In the genomic region with DNA sequence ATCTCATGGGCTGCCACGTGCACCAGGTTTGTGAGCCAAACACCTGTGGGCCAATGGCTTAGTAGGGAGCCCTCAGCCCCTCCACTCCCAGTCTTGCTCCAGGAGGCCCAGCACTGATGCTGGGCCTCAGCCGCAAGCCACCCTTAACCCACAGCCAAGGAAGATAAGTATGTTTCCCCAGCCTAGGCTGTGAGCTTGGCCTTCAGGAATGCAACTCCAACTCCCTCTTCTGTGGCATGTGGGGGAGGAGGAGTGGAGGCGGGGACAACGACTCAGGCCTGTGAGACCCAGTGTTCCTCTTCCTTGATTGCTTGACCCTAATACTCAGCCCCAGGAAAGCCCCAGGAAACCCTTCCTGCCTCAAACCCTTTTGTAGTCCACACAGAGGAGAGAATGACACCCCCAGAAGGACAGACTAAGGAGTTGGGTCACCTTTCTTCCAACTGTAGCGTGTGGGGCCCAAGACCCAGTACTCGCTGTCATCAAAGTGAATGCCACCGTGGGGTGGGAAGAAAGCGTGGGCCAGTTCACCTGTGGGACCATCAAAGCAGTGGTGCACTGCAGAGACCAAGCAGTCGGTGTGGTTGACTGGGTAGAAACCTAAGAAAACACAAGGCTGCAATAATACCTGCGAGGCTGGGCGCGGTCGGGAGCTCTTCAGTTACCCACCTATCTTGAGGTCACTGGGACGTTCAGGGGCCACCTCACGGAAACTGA, we compare ENCODE assay signal across 11 mouse cellular contexts. TPM values are rescaled to one million over a fixed set of nuclear protein-coding genes. Genes with fewer than 3 reads are reported as not detected.
DNase-seq lines count a peak whose midpoint lies in the region; ATAC-seq lines count a peak whose summit lies in the region.
"Had no signal": no experiment of that assay in that cellular context is flagged by ENCODE, and none has a peak within 500 bp of the region (broad histone marks: within the 10 kb centered on the region; RNA-seq: fewer than 3 reads in every experiment).

No protein-coding gene starts in this region.

- H3K4me1 ChIP-seq in ES-E14 (ENCODE audit: control insufficient read depth in 2 of 2, insufficient read depth in 2 of 2, low read length in 2 of 2, poor library complexity in 1 of 2), result peaks cover 3 to 25% of the 10 kb centered on the region in 2 experiments; a peak in 3 of 4 replicates
- peaks cover 36% of the 10 kb centered on the region for H3K4me1 ChIP-seq in heart, embryonic 16.5 days (ENCODE audit: control insufficient read depth, insufficient read depth, low read length)
- peaks cover 41% of the 10 kb centered on the region for H3K4me1 ChIP-seq in lung, embryonic 16.5 days (replicated peaks; ENCODE audit: control insufficient read depth, insufficient read depth, low read length)
- peaks cover 22% of the 10 kb centered on the region; the same call in 1 of the 2 replicates for H3K4me1 ChIP-seq in midbrain, embryonic 16.5 days (ENCODE audit: control insufficient read depth, insufficient read depth, low read length)

- ATAC-seq in heart, embryonic 16.5 days (replicated peaks; ENCODE audit: extremely low read depth, insufficient read depth, low FRiP score), result peak; percentile 53
- peak; percentile 66 for ATAC-seq in lung, embryonic 16.5 days (ENCODE audit: low read depth)
- ATAC-seq in midbrain, embryonic 16.5 days, result no peak
- ATAC-seq in erythroblast, adult 5-6 weeks (replicated peaks; ENCODE audit: low FRiP score, poor library complexity, severe bottlenecking), result no peak

- WGBS in heart, embryonic 16.5 days, result 42% methylated on average over 15 of the region's 15 CpGs
- 49% methylated on average over 15 of the region's 15 CpGs for WGBS in lung, embryonic 16.5 days
- 74% methylated on average over 15 of the region's 15 CpGs for WGBS in midbrain, embryonic 16.5 days

- peaks cover 23% of the 10 kb centered on the region for H3K27me3 ChIP-seq in heart, embryonic 16.5 days (ENCODE audit: control insufficient read depth, insufficient read depth, low read length)
- peaks cover 11% of the 10 kb centered on the region for H3K27me3 ChIP-seq in lung, embryonic 16.5 days (ENCODE audit: control insufficient read depth, insufficient read depth, low read depth, low read length)
- H3K27me3 ChIP-seq in midbrain, embryonic 16.5 days (ENCODE audit: control insufficient read depth, insufficient read depth, low read depth, low read length), result peaks cover 53% of the 10 kb centered on the region

- no peaks in the 10 kb centered on the region for H3K9me3 ChIP-seq in ES-E14 (ENCODE audit: control insufficient read depth, insufficient read depth, low read depth, low read length)
- H3K9me3 ChIP-seq in heart, embryonic 16.5 days (replicated peaks; ENCODE audit: control insufficient read depth, low read length), result no peaks in the 10 kb centered on the region
- no peaks in the 10 kb centered on the region for H3K9me3 ChIP-seq in lung, embryonic 16.5 days (ENCODE audit: control insufficient read depth, low read length)
- no peaks in the 10 kb centered on the region for H3K9me3 ChIP-seq in midbrain, embryonic 16.5 days (replicated peaks; ENCODE audit: control insufficient read depth, low read length, poor library complexity, severe bottlenecking)

- peaks cover 48% of the 10 kb centered on the region for H3K36me3 ChIP-seq in ES-E14 (ENCODE audit: control insufficient read depth, insufficient read depth, low read length, poor library complexity, severe bottlenecking)
- peaks cover 33% of the 10 kb centered on the region for H3K36me3 ChIP-seq in heart, embryonic 16.5 days (ENCODE audit: control insufficient read depth, insufficient read depth)
- H3K36me3 ChIP-seq in lung, embryonic 16.5 days (ENCODE audit: control insufficient read depth, insufficient read depth, low read length), result peaks cover 39% of the 10 kb centered on the region
- H3K36me3 ChIP-seq in midbrain, embryonic 16.5 days (ENCODE audit: control insufficient read depth, insufficient read depth, low read length), result peaks cover 42% of the 10 kb centered on the region

- peak; percentile 32 for DNase-seq in adrenal gland, postnatal 14 days
- no peak for DNase-seq in adrenal gland, postnatal 10 days
- DNase-seq in ES-E14 (ENCODE audit: low read depth, low spot score), result no peak
- no peak for DNase-seq in adrenal gland, adult 8-10 months
- DNase-seq: gastrocnemius, postnatal 10 days had no signal

- H3K9ac ChIP-seq in ES-E14 (ENCODE audit: insufficient read depth, low read depth, low read length, poor library complexity, severe bottlenecking), result 0 out of 2 replicates have a peak overlapping the region, but pooled peaks have one; percentile 1
- H3K9ac ChIP-seq in heart, embryonic 16.5 days (ENCODE audit: low read length), result peak overlapping the region; percentile 81; the same call in 1 of the 2 replicates
- H3K9ac ChIP-seq in lung, embryonic 16.5 days (ENCODE audit: low read length), result peak overlapping the region; percentile 21
- no peak overlapping the region for H3K9ac ChIP-seq in midbrain, embryonic 16.5 days (ENCODE audit: low read depth, low read length)
- H3K9ac ChIP-seq: liver, embryonic 14.5 days had no signal

- 0 out of 2 replicates have a peak overlapping the region, but pooled peaks have one; percentile 15 for H3K27ac ChIP-seq in ES-E14 (ENCODE audit: insufficient read depth, low read depth, low read length, poor library complexity, severe bottlenecking)
- peak overlapping the region; percentile 79 for H3K27ac ChIP-seq in heart, embryonic 16.5 days (ENCODE audit: low read length)
- peak overlapping the region; percentile 73 for H3K27ac ChIP-seq in lung, embryonic 16.5 days (ENCODE audit: low read length)
- no peak overlapping the region for H3K27ac ChIP-seq in midbrain, embryonic 16.5 days (ENCODE audit: low read length)
- H3K27ac ChIP-seq: liver, embryonic 14.5 days had no signal

- in situ Hi-C loops in ES-E14 (cut with MboI; ENCODE audit: low sequenced_read_pairs in 2 of 2, unreplicated experiment in 2 of 2), result no loop called here

- H3K4me2 ChIP-seq in heart, embryonic 16.5 days (ENCODE audit: low read depth, low read length), result peak overlapping the region; percentile 88
- H3K4me2 ChIP-seq in lung, embryonic 16.5 days (ENCODE audit: low read depth, low read length), result peak overlapping the region; percentile 76
- H3K4me2 ChIP-seq in midbrain, embryonic 16.5 days (ENCODE audit: low read length), result no peak overlapping the region

- peak overlapping the region; percentile 69 to 72; a peak in 2 of 4 replicates for H3K4me3 ChIP-seq in ES-E14 (ENCODE audit: insufficient read depth in 1 of 2, low read depth in 1 of 2, low read length in 2 of 2, poor library complexity in 1 of 2, severe bottlenecking in 1 of 2)
- H3K4me3 ChIP-seq in heart, embryonic 16.5 days (ENCODE audit: low read length), result peak overlapping the region; percentile 61
- 0 out of 2 replicates have a peak overlapping the region, but pooled peaks have one; percentile 3 for H3K4me3 ChIP-seq in lung, embryonic 16.5 days (ENCODE audit: low read length)
- H3K4me3 ChIP-seq in midbrain, embryonic 16.5 days (ENCODE audit: low read depth, low read length), result no peak overlapping the region

RNA-seq across cellular contexts. Expression of a gene that starts 1.5 kb away (rescaled TPM):
- total RNA-seq in adrenal gland, postnatal 14 days (2021), result 10.0 and 11.5 TPM in 2 replicates
- 10 to 100 TPM; 16.6 to 18.9 TPM for total RNA-seq in adrenal gland, postnatal 10 days (2021)
- total RNA-seq in ES-E14 (2012; rRNA removed), result 12.1 and 19.0 TPM in 2 replicates
- polyA plus RNA-seq in heart, embryonic 16.5 days (2015; fragmentation: Nextera tagmentation; extraction: Ambion mirVana), result 56.6 and 63.4 TPM in 2 replicates
- 43.3 and 47.2 TPM in 2 replicates for polyA plus RNA-seq in lung, embryonic 16.5 days (2015; fragmentation: Nextera tagmentation; extraction: Ambion mirVana)
- 1 to 10 TPM; 4.8 to 8.4 (median 6.7) TPM for total RNA-seq in adrenal gland, adult 8-10 months (2022)
- 3.1 and 4.6 TPM in 2 replicates for polyA plus RNA-seq in midbrain, embryonic 16.5 days (2015; fragmentation: Nextera tagmentation; extraction: Ambion mirVana)
- 1.9 TPM in 1 of 2 replicates, not detected in the other for total RNA-seq in erythroblast, adult 5-6 weeks (2015; ENCODE audit: low replicate concordance)
- total RNA-seq in erythroblast, adult 5-6 weeks (2017; ENCODE audit: low replicate concordance), result not detected in 2 replicates

RNA-seq across cellular contexts. Expression of a gene that starts 6.5 kb away (rescaled TPM):
- not detected in 2 replicates for total RNA-seq in adrenal gland, postnatal 14 days (2021)
- total RNA-seq in adrenal gland, postnatal 10 days (2021), result not detected
- not detected in 2 replicates for total RNA-seq in ES-E14 (2012; rRNA removed)
- polyA plus RNA-seq in heart, embryonic 16.5 days (2015; fragmentation: Nextera tagmentation; extraction: Ambion mirVana), result not detected in 2 replicates
- not detected in 2 replicates for polyA plus RNA-seq in lung, embryonic 16.5 days (2015; fragmentation: Nextera tagmentation; extraction: Ambion mirVana)
- total RNA-seq in adrenal gland, adult 8-10 months (2022), result not detected
- not detected in 2 replicates for polyA plus RNA-seq in midbrain, embryonic 16.5 days (2015; fragmentation: Nextera tagmentation; extraction: Ambion mirVana)
- total RNA-seq in erythroblast, adult 5-6 weeks (2015; ENCODE audit: low replicate concordance), result not detected in 2 replicates
- not detected in 2 replicates for total RNA-seq in erythroblast, adult 5-6 weeks (2017; ENCODE audit: low replicate concordance)
- total RNA-seq: gastrocnemius, postnatal 10 days had no signal
- polyA plus RNA-seq: brain, embryonic 14.5 days; liver, embryonic 14.5 days had no signal

RNA-seq across cellular contexts. Expression of a gene that starts 17.3 kb away (rescaled TPM):
- total RNA-seq in adrenal gland, postnatal 14 days (2021), result 38.5 and 41.6 TPM in 2 replicates
- total RNA-seq in adrenal gland, postnatal 10 days (2021), result 10 to 100 TPM; 36.3 to 40.4 TPM
- total RNA-seq in ES-E14 (2012; rRNA removed), result 55.3 and 100 TPM in 2 replicates
- 18.2 and 19.6 TPM in 2 replicates for polyA plus RNA-seq in heart, embryonic 16.5 days (2015; fragmentation: Nextera tagmentation; extraction: Ambion mirVana)
- polyA plus RNA-seq in lung, embryonic 16.5 days (2015; fragmentation: Nextera tagmentation; extraction: Ambion mirVana), result 27.8 and 31.9 TPM in 2 replicates
- total RNA-seq in adrenal gland, adult 8-10 months (2022), result 10 to 100 TPM; 53.5 to 74.5 (median 61.5) TPM
- 57.3 and 60.9 TPM in 2 replicates for polyA plus RNA-seq in midbrain, embryonic 16.5 days (2015; fragmentation: Nextera tagmentation; extraction: Ambion mirVana)
- 0.77 and 0.84 TPM in 2 replicates for total RNA-seq in erythroblast, adult 5-6 weeks (2015; ENCODE audit: low replicate concordance)
- total RNA-seq in erythroblast, adult 5-6 weeks (2017; ENCODE audit: low replicate concordance), result 2.1 and 3.2 TPM in 2 replicates

RNA-seq across cellular contexts. Expression of a gene that starts 27.1 kb away (rescaled TPM):
- total RNA-seq in adrenal gland, postnatal 14 days (2021), result 56.4 and 59.3 TPM in 2 replicates
- total RNA-seq in adrenal gland, postnatal 10 days (2021), result 10 to 100 TPM; 34.6 to 38.3 TPM
- total RNA-seq in ES-E14 (2012; rRNA removed), result 45.7 and 50.1 TPM in 2 replicates
- 38.3 and 44.8 TPM in 2 replicates for polyA plus RNA-seq in heart, embryonic 16.5 days (2015; fragmentation: Nextera tagmentation; extraction: Ambion mirVana)
- polyA plus RNA-seq in lung, embryonic 16.5 days (2015; fragmentation: Nextera tagmentation; extraction: Ambion mirVana), result 51.8 and 54.6 TPM in 2 replicates
- 10 to 100 TPM; 43.1 to 56.6 (median 47.3) TPM for total RNA-seq in adrenal gland, adult 8-10 months (2022)
- 57.2 and 58.9 TPM in 2 replicates for polyA plus RNA-seq in midbrain, embryonic 16.5 days (2015; fragmentation: Nextera tagmentation; extraction: Ambion mirVana)
- total RNA-seq in erythroblast, adult 5-6 weeks (2015; ENCODE audit: low replicate concordance), result 23.0 and 24.8 TPM in 2 replicates
- 20.7 and 51.7 TPM in 2 replicates for total RNA-seq in erythroblast, adult 5-6 weeks (2017; ENCODE audit: low replicate concordance)

RNA-seq across cellular contexts. Expression of a gene that starts 42.4 kb away (rescaled TPM):
- total RNA-seq in adrenal gland, postnatal 14 days (2021), result 34.8 and 45.9 TPM in 2 replicates
- 10 to 100 TPM; 36.3 to 49.0 TPM for total RNA-seq in adrenal gland, postnatal 10 days (2021)
- total RNA-seq in ES-E14 (2012; rRNA removed), result 10.0 and 22.1 TPM in 2 replicates
- 1.1 and 1.4 TPM in 2 replicates for polyA plus RNA-seq in heart, embryonic 16.5 days (2015; fragmentation: Nextera tagmentation; extraction: Ambion mirVana)
- polyA plus RNA-seq in lung, embryonic 16.5 days (2015; fragmentation: Nextera tagmentation; extraction: Ambion mirVana), result 1.3 and 1.4 TPM in 2 replicates
- 10 to 100 TPM; 67.7 to 72.0 (median 69.9) TPM for total RNA-seq in adrenal gland, adult 8-10 months (2022)
- polyA plus RNA-seq in midbrain, embryonic 16.5 days (2015; fragmentation: Nextera tagmentation; extraction: Ambion mirVana), result 11.4 and 12.2 TPM in 2 replicates
- total RNA-seq in erythroblast, adult 5-6 weeks (2015; ENCODE audit: low replicate concordance), result not detected in 2 replicates
- 0.09 TPM in 1 of 2 replicates, not detected in the other for total RNA-seq in erythroblast, adult 5-6 weeks (2017; ENCODE audit: low replicate concordance)

Comparison
In these comparisons a context has a peak if more than half of its experiments do, and no peak if none do; other contexts are left out.
1. ATAC-seq: peak in heart, embryonic 16.5 days (single experiment) and lung, embryonic 16.5 days (single experiment); none in midbrain, embryonic 16.5 days (single experiment) and erythroblast, adult 5-6 weeks (single experiment).